Mouse (Mus musculus) embryonic facial prominence, embryonic 13.5 days (tissue): Measurements from ENCODE around the gene Rabl6. TPM values are rescaled to one million over a fixed set of nuclear protein-coding genes. Genes with fewer than 3 reads are reported as not detected.

Experiments
- ATAC-seq: fragments of 200-750 bp; cut with Nextera tagmentation; 2 replicates; pipeline ENCODE4 v1.8.0; 2017; ENCODE audit warnings: low read depth; ENCODE audit not compliant: insufficient number of reproducible peaks, insufficient read depth, low FRiP score, low TSS enrichment
- H3K27ac ChIP-seq: fragments of 300-500 bp; sonication (generic); 2 replicates; pipeline ENCODE4 v1.5.1; 2015; ENCODE audit warnings: moderate library complexity, mild to moderate bottlenecking, inconsistent platforms
- H3K27me3 ChIP-seq: fragments of 300-500 bp; sonication (generic); 2 replicates; pipeline ENCODE4 v1.6.1; 2015; ENCODE audit warnings: mild to moderate bottlenecking, inconsistent platforms
- H3K36me3 ChIP-seq: fragments of 300-500 bp; sonication (generic); 2 replicates; pipeline ENCODE4 v1.6.1; 2015; ENCODE audit warnings: mild to moderate bottlenecking, inconsistent platforms
- H3K4me1 ChIP-seq: fragments of 300-500 bp; sonication (generic); 2 replicates; pipeline ENCODE4 v1.6.1; 2015; ENCODE audit warnings: inconsistent platforms
- H3K4me2 ChIP-seq: fragments of 300-500 bp; sonication (generic); 2 replicates; pipeline ENCODE4 v1.6.1; 2015; ENCODE audit warnings: moderate library complexity, mild to moderate bottlenecking, inconsistent platforms
- H3K4me3 ChIP-seq: fragments of 300-500 bp; sonication (generic); 2 replicates; pipeline ENCODE4 v1.5.1; 2015; ENCODE audit warnings: mild to moderate bottlenecking, inconsistent platforms
- H3K9ac ChIP-seq: fragments of 300-500 bp; sonication (generic); 2 replicates; pipeline ENCODE4 v1.6.1; 2015; ENCODE audit warnings: mild to moderate bottlenecking, inconsistent platforms
- H3K9me3 ChIP-seq: fragments of 300-500 bp; sonication (generic); 2 replicates; pipeline ENCODE4 v1.6.1; 2016; ENCODE audit warnings: inconsistent platforms
- WGBS: fragments of 180-500 bp; shearing (Covaris S2); methylation state at CpG from one replicate; pipeline ENCODE4 v1.1.7; 2015; ENCODE audit warnings: mixed read lengths; 5-methylcytosine and 5-hydroxymethylcytosine counted together
- polyA plus RNA-seq: library from polyadenylated mRNA; unstranded; fragments of >200 nt; fragmentation: Nextera tagmentation; extraction: Ambion mirVana; gene quantifications from 2 replicates; pipeline ENCODE4 v1.2.1, GENCODE M21; 2015

Gene Rabl6
- polyA plus RNA-seq, 1 experiment from 2014 or later: 81.9 TPM

DNA sequence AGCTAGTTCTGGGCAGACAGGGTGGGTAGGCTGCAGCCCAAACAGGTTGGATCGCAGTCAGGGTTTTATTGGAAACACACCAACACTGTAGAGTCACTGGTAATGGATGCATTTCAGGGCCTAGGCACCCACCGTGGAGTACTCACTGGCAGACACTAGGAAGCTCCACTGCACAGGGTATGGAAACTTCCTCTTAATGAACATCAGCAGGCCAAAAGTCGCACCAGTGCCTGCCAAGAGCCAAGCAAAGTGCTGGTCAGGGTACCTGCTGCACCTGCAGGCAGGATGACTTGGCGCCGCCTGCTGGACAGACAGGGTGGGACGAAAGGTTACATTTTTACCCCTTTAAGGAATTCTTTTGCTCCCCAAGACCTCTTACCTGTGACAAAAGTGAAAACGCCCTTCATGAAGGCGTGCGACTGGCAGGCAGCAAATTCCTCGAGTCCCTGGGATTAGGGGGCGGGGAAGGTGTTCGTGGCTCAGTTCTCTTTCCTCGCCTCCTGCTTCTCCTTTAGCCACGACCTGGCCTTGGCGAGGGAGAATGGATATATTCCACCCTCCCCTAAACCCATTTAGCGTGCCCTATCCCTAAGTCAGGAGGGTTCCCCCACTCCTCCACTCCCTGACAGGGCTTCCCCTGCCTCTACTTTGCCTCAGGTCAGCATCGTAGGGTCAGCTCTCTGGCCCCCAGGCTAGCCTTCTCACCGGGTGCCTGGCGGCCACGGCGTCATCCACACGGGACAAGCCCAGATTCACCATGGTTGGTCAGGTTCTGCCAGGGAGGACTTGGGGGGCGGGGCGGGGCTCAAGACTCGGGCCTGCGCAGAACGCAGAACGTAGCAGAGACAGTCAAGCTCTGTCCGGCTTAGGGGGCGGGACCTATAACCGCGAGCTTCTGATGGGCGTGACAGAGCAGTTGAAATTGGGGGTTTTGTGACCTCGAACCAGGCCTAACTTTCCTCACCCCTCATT, 13.2 kb upstream of the Rabl6 start, which contains the start of gene Tmem141:
Gene Tmem141 (minus strand): TSS at position 777 of the 972 bp plus-strand sequence.
- Histone ChIP-seq H3K4me2 (peak within 1 kb of the TSS; percentile 86), H3K9ac (peak within 1 kb of the TSS; percentile 68), H3K36me3 (no peaks in the 10 kb centered on the region), H3K4me3 (peak within 1 kb of the TSS; percentile 55), H3K27ac (peak within 1 kb of the TSS; percentile 72), H3K27me3 (peaks cover 19% of the 10 kb centered on the region), H3K9me3 (no peaks in the 10 kb centered on the region), H3K4me1 (peaks cover 13% of the 10 kb centered on the region)
- 5% methylated on average over 34 of the region's 34 CpGs for WGBS
- ATAC-seq: peak; percentile 73

DNA sequence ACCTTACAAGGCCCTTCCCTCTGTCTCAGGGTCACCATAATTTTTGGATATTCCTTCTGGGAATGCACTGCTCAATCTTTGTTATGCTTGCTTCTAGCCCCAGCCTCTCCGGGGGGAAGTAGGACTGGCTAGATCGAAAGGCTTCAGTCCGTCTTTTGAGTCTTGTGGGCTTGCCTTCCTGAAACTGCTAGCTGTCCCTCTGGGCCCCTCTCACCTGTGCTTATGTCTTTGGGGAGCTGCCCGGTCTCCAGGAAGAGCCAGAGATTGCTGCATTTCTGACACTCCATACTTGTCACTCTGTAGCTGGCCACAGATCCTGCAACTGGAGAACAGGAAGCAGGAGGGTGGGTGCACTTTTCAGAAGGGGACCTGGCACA, 12.5 kb upstream of the Rabl6 start:
- 86% methylated on average over 4 of the region's 4 CpGs for WGBS
- peaks cover 18% of the 10 kb centered on the region for H3K4me1 ChIP-seq
- H3K36me3 ChIP-seq: no peaks in the 10 kb centered on the region
- peak overlapping the region; percentile 55 for H3K4me3 ChIP-seq
- peak overlapping the region; percentile 72; the same call in 1 of the 2 replicates for H3K27ac ChIP-seq
- no peak for ATAC-seq
- H3K9me3 ChIP-seq: no peaks in the 10 kb centered on the region
- H3K27me3 ChIP-seq: peaks cover 26% of the 10 kb centered on the region
- peak overlapping the region; percentile 86 for H3K4me2 ChIP-seq
- H3K9ac ChIP-seq: peak overlapping the region; percentile 68; the same call in 1 of the 2 replicates

DNA sequence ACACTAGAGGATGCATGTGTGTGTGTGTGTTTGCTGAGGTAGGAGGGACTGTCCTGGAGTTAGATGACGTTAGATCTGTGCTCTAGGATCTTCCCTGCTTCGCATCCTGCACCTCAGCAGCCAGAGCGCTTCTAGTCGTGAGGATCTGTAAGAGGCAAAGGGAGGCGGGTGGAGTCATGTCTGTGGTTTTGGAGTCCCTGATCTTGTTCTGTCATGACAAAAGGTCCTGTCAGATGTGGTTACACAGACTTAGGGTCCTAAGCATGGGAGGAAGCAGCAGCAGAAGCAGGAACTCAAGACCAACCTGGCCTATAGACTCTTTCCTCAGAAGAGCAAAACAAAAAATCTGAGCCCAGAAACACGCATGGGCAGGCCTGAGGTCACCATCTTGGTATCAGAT, 12.1 kb upstream of the Rabl6 start:
- no peak overlapping the region for H3K4me3 ChIP-seq
- H3K27me3 ChIP-seq: peaks cover 31% of the 10 kb centered on the region
- 70% methylated on average over 6 of the region's 6 CpGs for WGBS
- peaks cover 19% of the 10 kb centered on the region for H3K4me1 ChIP-seq
- H3K9ac ChIP-seq: peak overlapping the region; percentile 68
- H3K27ac ChIP-seq: 0 out of 2 replicates have a peak overlapping the region, but pooled peaks have one; percentile 72
- H3K36me3 ChIP-seq: no peaks in the 10 kb centered on the region
- H3K4me2 ChIP-seq: peak overlapping the region; percentile 86; the same call in 1 of the 2 replicates
- ATAC-seq: no peak
- H3K9me3 ChIP-seq: no peaks in the 10 kb centered on the region

DNA sequence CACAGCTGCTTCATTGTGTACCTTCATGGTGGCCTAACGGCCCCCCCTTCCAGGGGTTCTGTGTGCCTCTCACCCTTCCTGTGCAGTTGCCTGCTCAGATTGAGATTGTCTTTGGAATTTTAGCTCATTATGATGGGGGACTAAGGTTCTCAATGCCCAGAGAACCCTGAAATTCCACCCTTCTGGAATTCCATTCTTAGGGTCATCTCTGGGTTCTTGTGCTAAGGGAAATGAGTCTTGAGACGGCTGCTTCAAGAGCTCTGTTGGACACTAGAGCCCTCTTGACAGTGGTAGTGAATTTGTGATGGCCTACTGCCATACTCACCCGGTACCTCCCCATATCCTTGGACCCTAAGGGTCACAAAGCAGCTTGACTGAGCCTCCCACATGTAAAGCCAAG, 9.3 kb upstream of the Rabl6 start, which contains the start of gene Ccdc183:
Gene Ccdc183 (minus strand): TSS at position 101 of the 400 bp plus-strand sequence.
- 78% methylated on average over 3 of the region's 3 CpGs for WGBS
- H3K27me3 ChIP-seq: peaks cover 53% of the 10 kb centered on the region

DNA sequence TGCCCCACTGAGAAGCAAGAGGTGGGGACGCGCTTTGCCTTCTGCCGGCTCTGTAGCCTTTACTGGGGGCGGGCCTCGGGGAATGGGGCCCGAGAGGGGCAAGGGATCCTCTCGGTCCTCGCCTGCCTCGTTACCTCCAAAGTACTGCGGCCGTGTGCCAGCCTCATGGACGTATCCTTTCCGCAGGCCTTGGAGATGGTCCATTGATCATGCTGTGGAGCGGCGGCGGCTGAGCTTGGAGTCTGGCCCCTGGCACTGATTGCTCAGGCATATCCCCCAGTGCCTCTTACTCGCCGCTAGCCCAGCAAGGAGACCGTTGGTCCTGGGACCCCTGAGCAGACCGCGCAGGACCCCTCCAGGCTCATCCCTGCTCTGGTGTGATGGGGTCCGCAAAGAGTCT, 8.1 kb upstream of the Rabl6 start:
- 18% methylated on average over 22 of the region's 22 CpGs for WGBS
- Histone ChIP-seq H3K27me3 (peaks cover 53% of the 10 kb centered on the region), H3K9ac (peak overlapping the region; percentile 49; the same call in 1 of the 2 replicates)

More for the DNA sequence above, 9.3 kb upstream of the Rabl6 start, which contains the start of gene Ccdc183:
- Histone ChIP-seq H3K4me1 (peaks cover 19% of the 10 kb centered on the region), H3K9me3 (no peaks in the 10 kb centered on the region), H3K27ac (no peak within 1 kb of the TSS), H3K4me2 (peak within 1 kb of the TSS; percentile 42; the same call in 1 of the 2 replicates), H3K9ac (peak within 1 kb of the TSS; percentile 49; the same call in 1 of the 2 replicates), H3K4me3 (peak within 1 kb of the TSS; percentile 23; the same call in 1 of the 2 replicates), H3K36me3 (no peaks in the 10 kb centered on the region)
- no peak for ATAC-seq

DNA sequence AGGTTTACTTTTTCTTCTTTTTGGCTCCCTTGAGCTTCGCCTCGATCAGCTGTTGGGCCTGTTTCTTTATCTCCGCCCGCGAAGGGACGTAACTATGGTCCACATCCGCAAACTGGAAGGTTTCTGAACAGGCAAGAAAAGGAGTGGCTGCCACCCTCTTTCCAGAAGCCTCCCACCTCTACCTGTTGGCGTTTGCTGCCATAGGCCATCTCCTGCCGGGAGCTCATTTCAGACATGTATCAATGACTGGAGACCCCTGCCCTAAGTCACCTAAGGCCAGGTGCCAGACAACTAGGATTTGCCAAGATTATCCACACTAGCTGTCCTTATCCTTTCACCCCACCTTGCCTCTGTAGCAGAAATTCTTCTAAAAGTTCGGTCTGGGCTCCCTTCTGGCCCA, 350 bp upstream of the Rabl6 start:
- Histone ChIP-seq H3K36me3 (0 out of 2 replicates have a peak, but pooled peaks cover 2% of the 10 kb centered on the region), H3K9me3 (no peaks in the 10 kb centered on the region), H3K4me1 (peaks cover 16% of the 10 kb centered on the region), H3K9ac (peak overlapping the region; percentile 98), H3K4me2 (peak overlapping the region; percentile 69), H3K4me3 (peak overlapping the region; percentile 100), H3K27ac (peak overlapping the region; percentile 95), H3K27me3 (peaks cover 6% of the 10 kb centered on the region; the same call in 1 of the 2 replicates)
- ATAC-seq: no peak
- 67% methylated on average over 10 of the region's 10 CpGs for WGBS

More for the DNA sequence above, 8.1 kb upstream of the Rabl6 start:
- no peak for ATAC-seq
- Histone ChIP-seq H3K9me3 (no peaks in the 10 kb centered on the region), H3K27ac (no peak overlapping the region), H3K4me2 (peak overlapping the region; percentile 42), H3K36me3 (no peaks in the 10 kb centered on the region), H3K4me1 (peaks cover 18% of the 10 kb centered on the region), H3K4me3 (peak overlapping the region; percentile 23)

DNA sequence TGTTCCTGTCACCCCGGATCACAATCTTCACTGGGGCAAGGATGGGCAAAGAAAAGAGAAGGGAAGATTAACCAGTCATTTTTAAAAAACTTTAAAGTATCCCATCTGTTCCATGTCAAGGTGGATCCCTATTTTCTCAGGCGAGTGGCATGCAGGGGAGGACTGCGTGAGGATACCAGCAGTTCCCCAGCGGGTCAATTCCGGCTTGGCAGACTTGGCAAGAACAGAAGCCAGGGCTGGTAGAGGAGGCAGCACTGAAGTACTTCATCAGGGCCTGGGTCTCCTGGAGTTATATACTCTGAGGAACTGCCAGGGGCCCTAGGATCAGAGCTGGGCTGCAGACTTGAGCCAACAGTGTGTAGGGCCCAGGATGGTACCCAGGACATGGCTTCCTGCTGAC, 5.8 kb downstream of the Rabl6 start:
- ATAC-seq: no peak
- 90% methylated on average over 5 of the region's 5 CpGs for WGBS
- peaks cover 62% of the 10 kb centered on the region for H3K36me3 ChIP-seq
- no peak overlapping the region for H3K4me2 ChIP-seq
- H3K4me1 ChIP-seq: peaks cover 11% of the 10 kb centered on the region
- no peaks in the 10 kb centered on the region for H3K27me3 ChIP-seq
- no peak overlapping the region for H3K27ac ChIP-seq
- H3K9me3 ChIP-seq: no peaks in the 10 kb centered on the region
- no peak overlapping the region for H3K9ac ChIP-seq
- H3K4me3 ChIP-seq: no peak overlapping the region

DNA sequence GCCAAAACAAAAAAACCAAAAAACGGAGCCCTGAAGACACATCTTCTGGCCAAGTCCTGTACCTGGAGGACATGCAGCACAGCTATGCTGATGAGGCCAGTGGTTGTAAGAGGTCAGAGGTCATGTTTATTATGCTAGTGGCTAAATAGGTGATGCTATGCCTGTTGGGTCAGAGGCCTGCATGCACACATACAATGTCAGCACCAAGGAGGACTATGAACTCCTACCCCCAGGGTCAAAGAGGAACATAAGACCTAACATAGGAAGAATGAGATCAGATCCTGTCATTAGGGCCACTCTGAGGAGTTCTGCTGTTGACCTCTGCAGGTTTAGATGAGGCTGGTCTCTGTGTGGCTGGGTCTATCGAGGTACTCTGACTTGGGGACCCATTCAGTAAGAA, 8.3 kb downstream of the Rabl6 start:
- no peak overlapping the region for H3K4me3 ChIP-seq
- WGBS: 94% methylated on average over 2 of the region's 2 CpGs
- H3K4me2 ChIP-seq: no peak overlapping the region
- H3K27me3 ChIP-seq: no peaks in the 10 kb centered on the region
- H3K27ac ChIP-seq: no peak overlapping the region
- peaks cover 86% of the 10 kb centered on the region for H3K36me3 ChIP-seq
- H3K9ac ChIP-seq: no peak overlapping the region
- no peaks in the 10 kb centered on the region for H3K9me3 ChIP-seq
- ATAC-seq: no peak
- H3K4me1 ChIP-seq: no peaks in the 10 kb centered on the region

DNA sequence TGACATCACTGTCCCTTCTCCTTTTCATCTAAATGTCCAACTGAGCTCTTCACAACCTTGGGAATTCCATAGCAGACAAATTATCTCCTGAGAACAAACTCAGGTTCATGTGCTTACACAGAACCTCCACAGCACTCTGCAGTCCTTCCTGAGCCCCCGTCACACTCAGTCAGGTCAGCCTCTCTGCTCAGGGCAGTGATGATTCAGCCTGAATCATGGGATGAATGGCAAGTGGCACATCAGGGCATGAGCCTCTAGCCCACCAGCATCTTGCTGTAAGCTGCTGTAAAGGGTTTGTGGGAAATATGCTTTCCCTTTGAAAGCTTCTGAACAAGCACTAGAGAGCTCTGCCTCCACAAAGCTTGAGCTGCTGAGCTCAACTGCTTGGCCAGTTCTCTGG, 9.6 kb downstream of the Rabl6 start:
- H3K9me3 ChIP-seq: no peaks in the 10 kb centered on the region
- H3K27ac ChIP-seq: no peak overlapping the region
- no peak overlapping the region for H3K4me3 ChIP-seq
- ATAC-seq: no peak
- no peaks in the 10 kb centered on the region for H3K27me3 ChIP-seq
- WGBS: 100% methylated on average over 1 of the region's 1 CpGs
- H3K9ac ChIP-seq: no peak overlapping the region
- H3K4me1 ChIP-seq: no peaks in the 10 kb centered on the region
- H3K36me3 ChIP-seq: peaks cover 92% of the 10 kb centered on the region
- no peak overlapping the region for H3K4me2 ChIP-seq

DNA sequence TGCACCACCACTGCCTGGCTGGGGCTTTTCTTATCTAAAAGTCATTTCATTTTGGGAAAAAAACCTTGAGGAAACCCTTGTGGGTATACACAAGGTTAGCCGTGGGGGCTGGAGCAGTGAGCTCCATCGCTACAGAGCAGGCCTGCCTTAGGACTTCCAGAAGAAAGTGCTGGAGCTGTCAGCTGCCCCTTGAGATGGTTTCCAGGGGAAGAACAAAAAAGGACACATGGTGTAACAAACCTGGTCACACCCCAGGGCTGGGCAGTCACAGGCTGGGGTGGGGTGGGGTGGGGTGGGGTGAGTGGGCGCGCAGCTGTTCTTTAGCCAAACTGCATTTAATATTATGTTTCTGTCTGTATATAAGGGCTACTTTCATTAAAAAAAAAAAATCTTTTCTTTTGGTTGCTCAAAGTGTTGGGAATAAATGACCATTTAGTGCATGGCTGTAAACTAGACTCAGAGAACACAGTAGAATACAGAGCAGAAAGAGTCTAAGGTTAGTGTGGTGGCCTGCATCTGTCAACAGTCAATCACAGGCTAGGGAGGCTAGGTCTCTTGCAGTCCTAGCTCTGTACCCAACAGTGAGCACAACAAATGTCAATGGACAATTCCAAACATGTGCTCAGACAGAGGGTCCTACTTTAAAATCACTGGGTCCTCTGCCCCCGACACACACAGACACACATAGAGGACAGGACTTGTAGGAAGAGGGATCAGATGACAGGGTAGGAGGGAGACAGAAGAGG, 11.4 kb downstream of the Rabl6 start:
- H3K27ac ChIP-seq: no peak overlapping the region
- H3K9me3 ChIP-seq: no peaks in the 10 kb centered on the region
- H3K27me3 ChIP-seq: no peaks in the 10 kb centered on the region
- H3K4me1 ChIP-seq: no peaks in the 10 kb centered on the region
- no peak overlapping the region for H3K4me3 ChIP-seq
- 92% methylated on average over 5 of the region's 5 CpGs for WGBS
- H3K4me2 ChIP-seq: no peak overlapping the region
- no peak for ATAC-seq
- H3K36me3 ChIP-seq: peaks cover 95% of the 10 kb centered on the region
- no peak overlapping the region for H3K9ac ChIP-seq

DNA sequence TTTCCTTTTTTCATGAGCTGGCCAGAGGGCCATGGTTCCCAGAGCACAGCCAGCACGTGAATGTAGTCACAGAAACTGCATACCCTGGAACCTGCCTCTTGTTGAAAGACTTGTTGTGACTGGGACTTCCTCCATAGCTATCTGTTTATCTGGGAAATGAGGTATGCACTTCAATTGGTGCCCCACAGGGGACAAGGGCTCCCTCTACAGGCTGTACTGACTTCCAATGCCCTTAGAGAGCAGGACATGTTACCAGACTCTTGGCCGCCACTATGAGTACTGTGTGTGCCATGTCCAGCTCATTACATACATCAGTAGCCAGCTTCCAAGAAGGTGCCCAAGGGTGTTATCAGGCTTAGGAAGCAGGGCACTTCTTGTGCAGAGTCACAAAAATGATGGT, 16.5 kb downstream of the Rabl6 start:
- peaks cover 95% of the 10 kb centered on the region for H3K36me3 ChIP-seq
- ATAC-seq: no peak
- 87% methylated on average over 2 of the region's 2 CpGs for WGBS

More for the DNA sequence above, 16.5 kb downstream of the Rabl6 start:
- Histone ChIP-seq H3K27ac (no peak overlapping the region), H3K4me2 (no peak overlapping the region), H3K9me3 (no peaks in the 10 kb centered on the region), H3K9ac (no peak overlapping the region), H3K4me3 (no peak overlapping the region), H3K27me3 (no peaks in the 10 kb centered on the region), H3K4me1 (no peaks in the 10 kb centered on the region)
